Mouse (Mus musculus) hindbrain, embryonic 16.5 days (tissue): ENCODE data around the gene Ago4. TPM values are rescaled to one million over a fixed set of nuclear protein-coding genes. Genes with fewer than 3 reads are reported as not detected.

ENCODE experiments used
- ATAC-seq: fragments of 200-750 bp; cut with Nextera tagmentation; 2 replicates; pipeline ENCODE4 v1.8.0; 2017; ENCODE audit warnings: moderate TSS enrichment, moderate library complexity
- H3K27ac ChIP-seq: fragments of 300-500 bp; sonication (generic); 2 replicates; pipeline ENCODE4 v1.5.1; 2014; ENCODE audit warnings: low read depth, mild to moderate bottlenecking, control low read depth, low read length, moderate library complexity
- H3K27me3 ChIP-seq: fragments of 300-500 bp; sonication (generic); replicated peaks from 2 replicates; pipeline ENCODE4 v1.6.1; 2014; ENCODE audit warnings: low read length; ENCODE audit not compliant: control insufficient read depth, insufficient read depth
- H3K36me3 ChIP-seq: fragments of 300-500 bp; sonication (generic); 2 replicates; pipeline ENCODE4 v1.6.1; 2014; ENCODE audit warnings: mild to moderate bottlenecking, low read length, moderate library complexity, mixed read lengths; ENCODE audit not compliant: control insufficient read depth, insufficient read depth
- H3K4me1 ChIP-seq: fragments of 300-500 bp; sonication (generic); 2 replicates; pipeline ENCODE4 v1.6.1; 2014; ENCODE audit warnings: low read depth, low read length; ENCODE audit not compliant: control insufficient read depth, insufficient read depth
- H3K4me2 ChIP-seq: fragments of 300-500 bp; sonication (generic); 2 replicates; pipeline ENCODE4 v1.6.1; 2014; ENCODE audit warnings: mild to moderate bottlenecking, low read length, control low read depth, moderate library complexity
- H3K4me3 ChIP-seq: fragments of 300-500 bp; sonication (generic); 2 replicates; pipeline ENCODE4 v1.5.1; 2014; ENCODE audit warnings: mild to moderate bottlenecking, low read length, control low read depth, moderate library complexity
- H3K9ac ChIP-seq: fragments of 300-500 bp; sonication (generic); 2 replicates; pipeline ENCODE4 v1.6.1; 2014; ENCODE audit warnings: low read depth, mild to moderate bottlenecking, control low read depth, low read length, moderate library complexity
- H3K9me3 ChIP-seq: fragments of 300-500 bp; sonication (generic); 2 replicates; pipeline ENCODE4 v1.6.1; 2014; ENCODE audit warnings: mild to moderate bottlenecking, low read length, moderate library complexity; ENCODE audit not compliant: control insufficient read depth
- WGBS: fragments of 180-500 bp; shearing (Covaris S2); extraction: QIAGEN DNeasy Blood & Tissue Kit; methylation state at CpG from one replicate; pipeline ENCODE4 v1.1.7; 2014; 5-methylcytosine and 5-hydroxymethylcytosine counted together
- polyA plus RNA-seq: library from polyadenylated mRNA; unstranded; fragments of >200 nt; fragmentation: Nextera tagmentation; extraction: Ambion mirVana; gene quantifications from 2 replicates; pipeline ENCODE4 v1.2.1, GENCODE M21; 2015

Gene Ago4
- polyA plus RNA-seq, 1 experiment from 2014 or later = 6.0 TPM

- ATAC-seq = peak; percentile 90
- H3K4me1 ChIP-seq = peaks cover 39% of the 10 kb centered on the region
- no peaks in the 10 kb centered on the region for H3K36me3 ChIP-seq
- peak within 1 kb of the TSS; percentile 99 for H3K9ac ChIP-seq
- peak within 1 kb of the TSS; percentile 70 for H3K4me2 ChIP-seq
- H3K4me3 ChIP-seq = peak within 1 kb of the TSS; percentile 96
- H3K27me3 ChIP-seq = no peaks in the 10 kb centered on the region
- whole genome bisulfite sequencing = 0% methylated on average over 44 of the region's 55 CpGs
- H3K9me3 ChIP-seq = no peaks in the 10 kb centered on the region
- peak within 1 kb of the TSS; percentile 98 for H3K27ac ChIP-seq
Measured at GRCm38 (mm10) chr4:126468285-126468901, 64.9 kb downstream of the Ago4 start, which contains the start of gene Ago1. Ago1 (minus strand) TSS chr4:126468583.

GRCm38 (mm10) chr4:126467721-126468284 is 65.5 kb downstream of the Ago4 start:
- no peaks in the 10 kb centered on the region for H3K9me3 ChIP-seq
- H3K27ac ChIP-seq = peak overlapping the region; percentile 98
- no peaks in the 10 kb centered on the region for H3K27me3 ChIP-seq
- H3K36me3 ChIP-seq = no peaks in the 10 kb centered on the region
- H3K9ac ChIP-seq = peak overlapping the region; percentile 99
- peaks cover 40% of the 10 kb centered on the region for H3K4me1 ChIP-seq
- ATAC-seq = peak; percentile 47; the same call in 1 of the 2 replicates
- H3K4me2 ChIP-seq = peak overlapping the region; percentile 70
- H3K4me3 ChIP-seq = peak overlapping the region; percentile 96
- 1% methylated on average over 24 of the region's 25 CpGs for WGBS

GRCm38 (mm10) chr4:126466251-126466750 is 67.0 kb downstream of the Ago4 start:
- no peaks in the 10 kb centered on the region for H3K36me3 ChIP-seq
- WGBS = 8% methylated on average over 8 of the region's 8 CpGs
- peaks cover 40% of the 10 kb centered on the region for H3K4me1 ChIP-seq
- no peak for ATAC-seq
- peak overlapping the region; percentile 58 for H3K27ac ChIP-seq
- H3K27me3 ChIP-seq = no peaks in the 10 kb centered on the region
- H3K9me3 ChIP-seq = no peaks in the 10 kb centered on the region
- H3K4me3 ChIP-seq = peak overlapping the region; percentile 23
- H3K4me2 ChIP-seq = peak overlapping the region; percentile 70
- H3K9ac ChIP-seq = peak overlapping the region; percentile 30; the same call in 1 of the 2 replicates

- ATAC-seq = peak; percentile 19; the same call in 1 of the 2 replicates
- Histone ChIP-seq H3K9ac (peak overlapping the region; percentile 28), H3K27ac (peak overlapping the region; percentile 58), H3K4me2 (peak overlapping the region; percentile 70), H3K9me3 (no peaks in the 10 kb centered on the region), H3K4me1 (peaks cover 40% of the 10 kb centered on the region), H3K4me3 (peak overlapping the region; percentile 23), H3K27me3 (no peaks in the 10 kb centered on the region), H3K36me3 (no peaks in the 10 kb centered on the region)
- WGBS = 3% methylated on average over 8 of the region's 8 CpGs
Measured at GRCm38 (mm10) chr4:126465843-126466242, 67.4 kb downstream of the Ago4 start.

GRCm38 (mm10) chr4:126464892-126465235 is 68.4 kb downstream of the Ago4 start:
- peaks cover 40% of the 10 kb centered on the region for H3K4me1 ChIP-seq

GRCm38 (mm10) chr4:126464189-126464891 is 68.9 kb downstream of the Ago4 start:
- H3K27me3 ChIP-seq = no peaks in the 10 kb centered on the region
- no peak for ATAC-seq
- peak overlapping the region; percentile 70 for H3K4me2 ChIP-seq
- peaks cover 9% of the 10 kb centered on the region for H3K36me3 ChIP-seq
- peaks cover 40% of the 10 kb centered on the region for H3K4me1 ChIP-seq
- no peaks in the 10 kb centered on the region for H3K9me3 ChIP-seq
- H3K27ac ChIP-seq = peak overlapping the region; percentile 58; the same call in 1 of the 2 replicates
- no peak overlapping the region; the same call in 1 of the 2 replicates for H3K9ac ChIP-seq
- WGBS = 15% methylated on average over 4 of the region's 4 CpGs
- no peak overlapping the region for H3K4me3 ChIP-seq

More at GRCm38 (mm10) chr4:126464892-126465235, 68.4 kb downstream of the Ago4 start:
- Histone ChIP-seq H3K36me3 (peaks cover 5% of the 10 kb centered on the region), H3K27me3 (no peaks in the 10 kb centered on the region), H3K4me3 (peak overlapping the region; percentile 23), H3K9me3 (no peaks in the 10 kb centered on the region), H3K4me2 (peak overlapping the region; percentile 70), H3K9ac (peak overlapping the region; percentile 28; the same call in 1 of the 2 replicates), H3K27ac (peak overlapping the region; percentile 58; the same call in 1 of the 2 replicates)
- no peak for ATAC-seq
- 11% methylated on average over 2 of the region's 2 CpGs for WGBS

GRCm38 (mm10) chr4:126455441-126455840 is 77.8 kb downstream of the Ago4 start:
- 90% methylated on average over 7 of the region's 7 CpGs for WGBS
- ATAC-seq = no peak
- Histone ChIP-seq H3K27ac (no peak overlapping the region), H3K36me3 (peaks cover 39% of the 10 kb centered on the region), H3K4me3 (no peak overlapping the region), H3K4me2 (no peak overlapping the region), H3K9me3 (no peaks in the 10 kb centered on the region), H3K4me1 (no peaks in the 10 kb centered on the region), H3K27me3 (no peaks in the 10 kb centered on the region), H3K9ac (no peak overlapping the region)

- Histone ChIP-seq H3K9ac (no peak overlapping the region), H3K4me2 (no peak overlapping the region), H3K27ac (no peak overlapping the region), H3K4me1 (no peaks in the 10 kb centered on the region), H3K27me3 (no peaks in the 10 kb centered on the region), H3K4me3 (no peak overlapping the region), H3K9me3 (no peaks in the 10 kb centered on the region), H3K36me3 (peaks cover 33% of the 10 kb centered on the region)
- 95% methylated on average over 5 of the region's 5 CpGs for WGBS
- no peak for ATAC-seq
Measured at GRCm38 (mm10) chr4:126454547-126455254, 78.6 kb downstream of the Ago4 start.
